Mouse (Mus musculus) stomach, embryonic 16.5 days (tissue): ENCODE data around the gene Mpnd. TPM values are rescaled to one million over a fixed set of nuclear protein-coding genes. Genes with fewer than 3 reads are reported as not detected.

ENCODE experiments used
- ATAC-seq: fragments of 200-750 bp; cut with Nextera tagmentation; 2 replicates; pipeline ENCODE4 v1.8.0; 2017; ENCODE audit warnings: moderate number of reproducible peaks, moderate TSS enrichment; ENCODE audit not compliant: insufficient read depth, low FRiP score
- H3K27ac ChIP-seq: fragments of 300-500 bp; sonication (generic); 2 replicates; pipeline ENCODE4 v1.5.1; 2014; ENCODE audit warnings: low read length
- H3K27me3 ChIP-seq: fragments of 300-500 bp; sonication (generic); 2 replicates; pipeline ENCODE4 v1.6.1; 2014; ENCODE audit warnings: low read length, control low read depth, mixed read lengths; ENCODE audit not compliant: control insufficient read depth, insufficient read depth
- H3K36me3 ChIP-seq: fragments of 300-500 bp; sonication (generic); 2 replicates; pipeline ENCODE4 v1.6.1; 2014; ENCODE audit warnings: low read length; ENCODE audit not compliant: control insufficient read depth, insufficient read depth
- H3K4me1 ChIP-seq: fragments of 300-500 bp; sonication (generic); 2 replicates; pipeline ENCODE4 v1.6.1; 2014; ENCODE audit warnings: low read length, control low read depth, mixed read lengths; ENCODE audit not compliant: control insufficient read depth, insufficient read depth
- H3K4me2 ChIP-seq: fragments of 300-500 bp; sonication (generic); 2 replicates; pipeline ENCODE4 v1.6.1; 2014; ENCODE audit warnings: low read depth, low read length, mixed read lengths
- H3K4me3 ChIP-seq: fragments of 300-500 bp; sonication (generic); replicated peaks from 2 replicates; pipeline ENCODE4 v1.5.1; 2014; ENCODE audit warnings: mild to moderate bottlenecking, low read length
- H3K9ac ChIP-seq: fragments of 300-500 bp; sonication (generic); 2 replicates; pipeline ENCODE4 v1.6.1; 2014; ENCODE audit warnings: low read length
- H3K9me3 ChIP-seq: fragments of 300-500 bp; sonication (generic); replicated peaks from 2 replicates; pipeline ENCODE4 v1.6.1; 2016; ENCODE audit warnings: low read length, control low read depth; ENCODE audit not compliant: control insufficient read depth
- WGBS: fragments of 180-500 bp; shearing (Covaris S2); extraction: QIAGEN DNeasy Blood & Tissue Kit; methylation state at CpG from one replicate; pipeline ENCODE4 v1.1.7; 2014; 5-methylcytosine and 5-hydroxymethylcytosine counted together
- polyA plus RNA-seq: library from polyadenylated mRNA; unstranded; fragments of >200 nt; fragmentation: Nextera tagmentation; extraction: Ambion mirVana; gene quantifications from 2 replicates; pipeline ENCODE4 v1.2.1, GENCODE M21; 2015

Gene Mpnd
- polyA plus RNA-seq, 1 experiment from 2014 or later: 60.7 TPM

DNA sequence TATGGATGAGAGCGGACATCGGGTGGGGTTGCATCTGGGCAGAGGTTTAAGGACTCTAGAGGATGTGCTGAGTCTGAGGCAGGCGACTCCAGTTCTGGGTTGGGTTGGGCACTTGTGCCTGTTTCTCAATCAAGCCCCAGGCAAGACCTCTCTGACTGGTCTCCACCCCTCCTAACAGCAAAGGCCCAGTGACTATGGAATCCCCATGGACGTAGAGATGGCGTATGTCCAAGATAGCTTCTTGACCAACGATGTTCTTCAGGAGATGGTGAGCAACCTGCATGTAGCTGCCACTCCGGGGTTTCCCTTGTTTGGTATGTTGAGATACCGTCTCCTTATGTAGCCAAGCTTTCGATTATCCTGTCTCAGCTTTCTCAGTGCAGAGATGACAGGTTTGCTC lies 9.8 kb downstream of the Mpnd start:
- Histone ChIP-seq H3K9ac (no peak overlapping the region), H3K4me1 (peaks cover 7% of the 10 kb centered on the region), H3K27ac (no peak overlapping the region), H3K9me3 (no peaks in the 10 kb centered on the region), H3K36me3 (peaks cover 43% of the 10 kb centered on the region), H3K4me3 (no peak overlapping the region), H3K4me2 (no peak overlapping the region), H3K27me3 (no peaks in the 10 kb centered on the region)
- no peak for ATAC-seq
- 89% methylated on average over 9 of the region's 9 CpGs for WGBS

DNA sequence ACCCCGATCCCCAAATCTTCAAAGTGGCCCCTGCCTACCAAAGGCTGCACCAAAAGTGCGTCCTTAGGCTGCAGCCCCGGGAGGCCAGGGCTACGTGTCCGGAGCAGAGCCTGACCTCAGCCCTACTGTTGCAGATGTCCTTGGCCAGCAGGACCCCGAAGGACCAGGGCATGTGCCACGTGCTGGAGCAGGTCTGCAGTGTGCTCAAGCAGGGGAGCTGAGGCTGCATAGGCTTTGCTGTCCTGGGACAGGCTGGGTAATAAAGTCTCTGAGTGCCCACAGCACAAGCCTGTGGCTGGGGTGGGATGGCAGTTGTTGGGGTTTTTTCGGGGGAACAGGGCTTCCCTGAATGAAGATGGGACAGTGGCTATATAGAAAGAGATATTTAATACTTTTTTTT lies 10.9 kb downstream of the Mpnd start:
- H3K27ac ChIP-seq: no peak overlapping the region
- H3K9me3 ChIP-seq: no peaks in the 10 kb centered on the region
- no peak overlapping the region for H3K4me3 ChIP-seq
- no peak for ATAC-seq
- no peaks in the 10 kb centered on the region for H3K27me3 ChIP-seq
- peaks cover 41% of the 10 kb centered on the region for H3K36me3 ChIP-seq
- 84% methylated on average over 8 of the region's 8 CpGs for WGBS
- no peak overlapping the region for H3K9ac ChIP-seq
- no peaks in the 10 kb centered on the region for H3K4me1 ChIP-seq
- H3K4me2 ChIP-seq: no peak overlapping the region

GRCm38 (mm10) chr17:56016793-56017785 lies 11.6 kb downstream of the Mpnd start:
- H3K27ac ChIP-seq: no peak overlapping the region; the same call in 1 of the 2 replicates
- H3K9ac ChIP-seq: no peak overlapping the region
- peaks cover 34% of the 10 kb centered on the region for H3K36me3 ChIP-seq
- H3K4me2 ChIP-seq: no peak overlapping the region
- WGBS: 76% methylated on average over 15 of the region's 15 CpGs
- no peak for ATAC-seq
- no peaks in the 10 kb centered on the region for H3K27me3 ChIP-seq
- no peaks in the 10 kb centered on the region for H3K9me3 ChIP-seq
- no peak overlapping the region for H3K4me3 ChIP-seq
- peaks cover 2% of the 10 kb centered on the region; the same call in 1 of the 2 replicates for H3K4me1 ChIP-seq

DNA sequence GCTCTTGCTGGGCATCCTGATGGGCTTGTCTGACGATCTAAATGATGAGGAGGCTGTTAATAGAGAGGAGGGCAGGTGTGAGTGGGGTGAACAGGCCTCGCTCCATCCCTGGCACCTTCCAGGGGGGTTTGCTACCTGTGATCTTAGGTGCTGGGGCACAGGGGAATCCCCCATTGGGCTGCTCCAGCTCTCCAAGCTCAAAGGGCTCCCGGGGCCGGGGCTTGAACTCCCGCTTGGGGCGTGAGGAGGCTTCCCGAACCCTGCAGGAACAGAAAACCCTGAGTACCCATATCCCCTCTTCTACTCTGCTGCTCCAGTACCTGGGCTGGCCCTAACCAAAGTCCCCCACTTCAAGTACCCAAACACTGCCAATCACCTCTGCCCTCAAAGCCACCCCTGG lies 12.3 kb downstream of the Mpnd start:
- Histone ChIP-seq H3K27ac (no peak overlapping the region), H3K36me3 (peaks cover 33% of the 10 kb centered on the region), H3K9ac (no peak overlapping the region), H3K4me2 (no peak overlapping the region), H3K27me3 (no peaks in the 10 kb centered on the region), H3K4me1 (peaks cover 2% of the 10 kb centered on the region; the same call in 1 of the 2 replicates), H3K9me3 (no peaks in the 10 kb centered on the region), H3K4me3 (no peak overlapping the region)
- WGBS: 91% methylated on average over 7 of the region's 7 CpGs
- no peak for ATAC-seq

DNA sequence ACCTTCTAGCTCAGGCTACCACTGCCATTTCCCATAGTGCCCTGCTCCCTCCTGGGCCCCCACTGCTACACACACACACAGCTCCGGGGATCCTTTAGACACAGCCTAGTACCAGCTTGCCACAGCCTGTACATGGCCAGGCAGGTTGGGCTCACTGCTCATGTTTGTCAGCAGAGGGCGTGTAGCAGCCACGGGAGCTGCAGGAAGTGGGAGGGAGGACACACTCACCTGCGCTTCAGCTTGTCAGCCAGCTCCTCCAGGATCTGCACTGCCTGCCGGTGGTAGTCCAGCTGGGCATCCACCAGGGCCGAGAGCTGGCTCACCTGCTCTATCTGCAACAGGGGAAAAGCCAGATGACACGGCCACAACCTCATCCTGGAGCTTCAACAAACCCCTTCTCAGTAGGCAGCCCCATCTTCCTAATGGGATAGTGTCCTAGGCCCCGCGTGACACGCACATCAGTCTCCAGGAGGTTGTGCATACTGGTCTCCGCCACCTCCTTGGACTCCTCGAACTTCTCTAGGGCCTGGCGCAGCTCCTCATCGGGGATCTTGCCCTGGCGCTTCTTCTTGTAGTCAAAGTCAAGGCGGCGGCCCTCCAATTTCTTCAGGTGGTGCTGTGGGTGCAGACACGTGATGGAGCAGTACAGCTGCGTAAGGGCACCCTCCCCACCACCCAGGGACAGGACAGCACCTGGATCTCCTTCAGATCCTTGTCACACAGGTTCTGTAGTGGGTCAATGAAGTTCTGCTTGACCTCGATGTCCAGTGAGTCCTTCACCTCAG lies 13.0 kb downstream of the Mpnd start:
- WGBS: 72% methylated on average over 20 of the region's 20 CpGs
- peaks cover 27% of the 10 kb centered on the region for H3K36me3 ChIP-seq

GRCm38 (mm10) chr17:56020400-56021084 lies 15.0 kb downstream of the Mpnd start:
- Histone ChIP-seq H3K9me3 (no peaks in the 10 kb centered on the region), H3K27me3 (no peaks in the 10 kb centered on the region), H3K36me3 (peaks cover 23% of the 10 kb centered on the region), H3K4me1 (peaks cover 7% of the 10 kb centered on the region), H3K4me3 (no peak overlapping the region), H3K27ac (no peak overlapping the region), H3K4me2 (no peak overlapping the region), H3K9ac (no peak overlapping the region)
- ATAC-seq: no peak
- WGBS: 88% methylated on average over 6 of the region's 6 CpGs

More for the DNA sequence above, 13.0 kb downstream of the Mpnd start:
- no peaks in the 10 kb centered on the region for H3K27me3 ChIP-seq
- H3K9me3 ChIP-seq: no peaks in the 10 kb centered on the region
- H3K4me1 ChIP-seq: peaks cover 4% of the 10 kb centered on the region; the same call in 1 of the 2 replicates
- H3K9ac ChIP-seq: no peak overlapping the region
- ATAC-seq: peak; percentile 37; the same call in 1 of the 2 replicates
- H3K4me2 ChIP-seq: no peak overlapping the region
- no peak overlapping the region for H3K4me3 ChIP-seq
- H3K27ac ChIP-seq: no peak overlapping the region

- Histone ChIP-seq H3K9me3 (no peaks in the 10 kb centered on the region), H3K4me1 (peaks cover 7% of the 10 kb centered on the region), H3K4me3 (no peak overlapping the region), H3K9ac (no peak overlapping the region), H3K27ac (no peak overlapping the region), H3K27me3 (no peaks in the 10 kb centered on the region), H3K4me2 (no peak overlapping the region), H3K36me3 (peaks cover 15% of the 10 kb centered on the region)
- ATAC-seq: no peak
- WGBS: 80% methylated on average over 4 of the region's 4 CpGs
These were observed 15.8 kb downstream of the Mpnd start for GRCm38 (mm10) chr17:56021161-56021910.
